Mouse (Mus musculus) heart, postnatal 0 days (tissue): Measurements from ENCODE around the gene Cox7b. TPM values are rescaled to one million over a fixed set of nuclear protein-coding genes. Genes with fewer than 3 reads are reported as not detected.
"Not testable (repeated sequence)": the region's sequence is repeated elsewhere in the genome, so short reads cannot be mapped to it uniquely, and the experiment has no call there.

Experiments used
- ATAC-seq: fragments of 200-750 bp; cut with Nextera tagmentation; 2 replicates; pipeline ENCODE4 v1.8.0; 2017; ENCODE audit warnings: low read depth, moderate number of reproducible peaks, moderate library complexity; ENCODE audit not compliant: insufficient read depth
- DNase-seq: peaks from one replicate; pipeline ENCODE4 v3.0.0-alpha.2; 2016; ENCODE audit warnings: low spot score
- H3K27ac ChIP-seq: fragments of 300-500 bp; sonication (generic); 2 replicates; pipeline ENCODE4 v1.5.1; 2014; ENCODE audit warnings: low read depth, mild to moderate bottlenecking
- H3K27me3 ChIP-seq: fragments of 300-500 bp; sonication (generic); 2 replicates; pipeline ENCODE4 v1.6.1; 2014; ENCODE audit warnings: low read length, mixed read lengths; ENCODE audit not compliant: control insufficient read depth, insufficient read depth
- H3K36me3 ChIP-seq: fragments of 300-500 bp; sonication (generic); replicated peaks from 2 replicates; pipeline ENCODE4 v1.6.1; 2014; ENCODE audit warnings: low read length, mixed read lengths; ENCODE audit not compliant: control insufficient read depth, insufficient read depth
- H3K4me1 ChIP-seq: fragments of 300-500 bp; sonication (generic); 2 replicates; pipeline ENCODE4 v1.6.1; 2014; ENCODE audit warnings: antibody characterized with exemption; ENCODE audit not compliant: control insufficient read depth, insufficient read depth
- H3K4me2 ChIP-seq: fragments of 300-500 bp; sonication (generic); 2 replicates; pipeline ENCODE4 v1.6.1; 2014; ENCODE audit warnings: low read depth, mild to moderate bottlenecking, low read length, moderate library complexity
- H3K4me3 ChIP-seq: fragments of 300-500 bp; sonication (generic); 2 replicates; pipeline ENCODE4 v1.5.1; 2014; ENCODE audit warnings: low read depth, low read length
- H3K9ac ChIP-seq: fragments of 300-500 bp; sonication (generic); replicated peaks from 2 replicates; pipeline ENCODE4 v1.6.1; 2014; ENCODE audit warnings: low read depth, low read length, mixed read lengths
- H3K9me3 ChIP-seq: fragments of 300-500 bp; sonication (generic); replicated peaks from 2 replicates; pipeline ENCODE4 v1.6.1; 2016; ENCODE audit warnings: low read length; ENCODE audit not compliant: control insufficient read depth
- CTCF ChIP-seq: IDR thresholded peaks from 2 replicates; pipeline ENCODE4 v1.5.1; 2016; ENCODE audit warnings: antibody characterized with exemption, control low read depth, low read depth
- EP300 ChIP-seq: IDR thresholded peaks from 2 replicates; pipeline ENCODE4 v1.6.1; 2016; ENCODE audit warnings: antibody characterized with exemption, low read depth
- WGBS: fragments of 180-500 bp; shearing (Covaris S2); extraction: QIAGEN DNeasy Blood & Tissue Kit; methylation state at CpG from one replicate; pipeline ENCODE4 v1.1.7; 2014; 5-methylcytosine and 5-hydroxymethylcytosine counted together
- polyA plus RNA-seq: library from polyadenylated mRNA; unstranded; fragments of >200 nt; fragmentation: Nextera tagmentation; extraction: Ambion mirVana; gene quantifications from 2 replicates; pipeline ENCODE4 v1.2.1, GENCODE M21; 2015
- total RNA-seq: library from RNA; depleted of rRNA; stranded (reverse); fragments of >200 nt; gene quantifications from 2 replicates; pipeline ENCODE4 v1.2.3, GENCODE M21; 2014; ENCODE audit warnings: low replicate concordance

Cox7b gene
- total and polyA plus RNA-seq, 2 experiments from 2014 or later: 1,234 to 1,884 TPM

GRCm38 (mm10) chrX:106013217-106013616 is 2.3 kb upstream of the Cox7b start:
- H3K9ac ChIP-seq: no peak overlapping the region
- 28% methylated on average over 2 of the region's 2 CpGs for WGBS
- no peak overlapping the region for H3K4me3 ChIP-seq
- DNase-seq: peak; percentile 42
- no peaks in the 10 kb centered on the region; the same call in 1 of the 2 replicates for H3K4me1 ChIP-seq
- H3K27ac ChIP-seq: no peak overlapping the region
- peak; percentile 59 for TF ChIP-seq CTCF
- TF ChIP-seq EP300: no peak
- no peaks in the 10 kb centered on the region for H3K9me3 ChIP-seq
- no peak overlapping the region for H3K4me2 ChIP-seq
- H3K27me3 ChIP-seq: no peaks in the 10 kb centered on the region
- no peaks in the 10 kb centered on the region for H3K36me3 ChIP-seq
- ATAC-seq: no peak

DNA sequence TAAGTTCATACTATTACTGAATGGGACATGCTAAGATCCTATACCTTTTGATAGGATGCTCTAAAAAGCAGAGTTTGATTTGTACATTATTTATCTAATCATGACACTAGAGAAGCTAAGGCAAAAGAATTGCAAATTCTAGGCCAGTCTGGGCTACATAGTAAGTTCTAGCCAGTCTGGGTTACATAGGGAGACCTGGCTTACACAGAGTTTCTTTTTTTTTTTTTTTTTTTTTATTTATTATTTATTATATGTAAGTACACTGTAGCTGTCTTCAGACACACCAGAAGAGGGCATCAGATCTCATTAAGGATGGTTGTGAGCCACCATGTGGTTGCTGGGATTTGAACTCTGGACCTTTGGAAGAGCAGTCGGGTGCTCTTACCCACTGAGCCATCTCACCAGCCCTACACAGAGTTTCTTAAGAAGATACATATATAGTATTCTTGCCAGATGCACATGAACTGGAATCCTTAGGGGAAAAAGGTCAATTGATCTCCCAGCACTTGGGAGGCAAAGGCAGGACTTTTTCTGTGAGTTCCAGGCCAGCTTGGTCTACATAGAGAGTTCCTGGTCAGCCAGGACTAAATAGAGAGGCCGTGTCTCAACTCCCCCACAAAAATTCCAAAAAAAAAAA is 641 bp upstream of the Cox7b start:
- H3K27me3 ChIP-seq, H3K36me3 ChIP-seq, DNase-seq, H3K4me3 ChIP-seq, H3K4me1 ChIP-seq, ATAC-seq, H3K9ac ChIP-seq, H3K9me3 ChIP-seq: not testable (repeated sequence)
- H3K27ac ChIP-seq: 0 out of 2 replicates have a peak overlapping the region, but pooled peaks have one; percentile 97
- peak overlapping the region; percentile 56; the same call in 1 of the 2 replicates for H3K4me2 ChIP-seq
- WGBS: 60% methylated on average over 2 of the region's 2 CpGs

GRCm38 (mm10) chrX:106017102-106017501 is 1.6 kb downstream of the Cox7b start:
- no peaks in the 10 kb centered on the region for H3K4me1 ChIP-seq
- no peaks in the 10 kb centered on the region for H3K9me3 ChIP-seq
- H3K4me3 ChIP-seq: peak overlapping the region; percentile 69
- no peaks in the 10 kb centered on the region for H3K27me3 ChIP-seq
- no peaks in the 10 kb centered on the region; the same call in 1 of the 2 replicates for H3K36me3 ChIP-seq
- TF ChIP-seq CTCF: no peak
- TF ChIP-seq EP300: no peak
- no peak for ATAC-seq
- peak overlapping the region; percentile 53 for H3K9ac ChIP-seq
- WGBS: 51% methylated on average over 3 of the region's 3 CpGs
- H3K27ac ChIP-seq: no peak overlapping the region
- peak overlapping the region; percentile 56 for H3K4me2 ChIP-seq
- no peak for DNase-seq

- DNase-seq (no peak), ATAC-seq (no peak)
- Histone ChIP-seq H3K9ac (peak overlapping the region; percentile 53; the same call in 1 of the 2 replicates), H3K27ac (no peak overlapping the region), H3K4me3 (peak overlapping the region; percentile 69), H3K36me3 (no peaks in the 10 kb centered on the region; the same call in 1 of the 2 replicates), H3K4me1 (no peaks in the 10 kb centered on the region), H3K27me3 (no peaks in the 10 kb centered on the region), H3K4me2 (peak overlapping the region; percentile 56), H3K9me3 (no peaks in the 10 kb centered on the region)
- 65% methylated on average over 4 of the region's 4 CpGs for WGBS
- no peak for TF ChIP-seq EP300
- TF ChIP-seq CTCF: no peak
Measured at GRCm38 (mm10) chrX:106017516-106017915, 2.0 kb downstream of the Cox7b start.

DNA sequence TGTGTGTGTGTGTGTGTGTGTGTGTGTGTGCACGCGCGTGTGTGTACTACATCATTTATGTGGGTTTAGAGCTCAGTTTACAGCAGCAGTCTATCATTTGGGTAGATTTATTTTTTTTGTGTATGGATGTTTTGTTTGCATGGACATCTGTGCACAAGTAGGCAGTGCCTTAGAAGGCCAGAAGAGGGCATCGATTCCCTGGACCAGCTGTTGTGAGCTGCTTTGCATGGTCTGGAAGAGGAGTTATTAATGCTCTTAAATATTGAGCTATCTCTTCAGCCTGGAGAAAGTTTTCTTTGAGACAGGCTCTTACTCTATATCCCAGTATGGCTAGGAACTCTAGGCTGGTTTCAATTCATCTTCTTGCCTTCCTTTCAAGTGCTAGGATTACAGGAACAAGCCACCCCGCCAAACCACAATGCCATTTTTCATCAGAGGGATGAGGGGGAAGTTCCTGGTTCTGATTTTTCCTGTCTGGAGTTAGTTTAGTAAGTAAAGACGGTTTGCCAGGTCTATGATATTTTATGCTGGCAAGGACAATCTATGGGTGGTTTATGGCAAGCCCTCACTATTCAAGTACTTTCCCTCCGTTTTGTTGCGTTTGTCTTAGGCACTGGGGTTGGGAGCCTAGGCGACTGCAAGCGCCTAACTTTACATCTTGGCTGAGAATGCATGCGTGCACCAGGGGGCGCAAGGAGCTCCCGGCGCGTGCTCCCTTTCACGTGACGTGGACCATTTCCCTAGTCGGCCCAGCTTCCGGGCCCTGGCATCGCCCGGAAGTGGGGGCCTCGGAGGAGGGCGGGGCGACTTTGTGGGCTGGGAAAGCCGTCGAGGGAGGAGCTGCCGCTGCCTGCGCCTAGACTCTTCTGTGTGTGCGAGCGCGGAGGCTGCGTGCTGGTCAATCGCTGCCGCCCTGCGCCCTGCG is 11.2 kb downstream of the Cox7b start, which contains the start of gene Atp7a:
Atp7a (plus strand) TSS at position 859 of the 925 bp plus-strand sequence.
- Histone ChIP-seq H3K27ac (peak within 1 kb of the TSS; percentile 86), H3K4me3 (peak within 1 kb of the TSS; percentile 70), H3K4me2 (peak within 1 kb of the TSS; percentile 61), H3K36me3 (no peaks in the 10 kb centered on the region), H3K9ac (peak within 1 kb of the TSS; percentile 76), H3K9me3 (no peaks in the 10 kb centered on the region), H3K4me1 (no peaks in the 10 kb centered on the region), H3K27me3 (no peaks in the 10 kb centered on the region)
- 19% methylated on average over 29 of the region's 36 CpGs for WGBS
- ATAC-seq (peak; percentile 95), DNase-seq (peak; percentile 80)
- TF ChIP-seq CTCF: peak; percentile 73
- peak; percentile 71; the same call in 1 of the 2 replicates for TF ChIP-seq EP300
